Mouse (Mus musculus): ENCODE measurements around the gene Mus81.

The Mus81 gene

GRCm38 (mm10) chr19:5445747-5446146 is 42.5 kb downstream of the Mus81 start:
- no peak for DNase-seq (ENCODE audit: low read depth, low spot score)

- no peak for DNase-seq (ENCODE audit: low read depth, low spot score)
Observed at GRCm38 (mm10) chr19:5444954-5445353, 43.2 kb downstream of the Mus81 start.

- no peak for DNase-seq (ENCODE audit: low read depth, low spot score)
Observed at GRCm38 (mm10) chr19:5444371-5444908, 43.8 kb downstream of the Mus81 start.

- DNase-seq (ENCODE audit: low read depth, low spot score): no peak
Observed at GRCm38 (mm10) chr19:5433951-5434350, 54.3 kb downstream of the Mus81 start.

GRCm38 (mm10) chr19:5432992-5433852 is 55.0 kb downstream of the Mus81 start:
- DNase-seq (ENCODE audit: low read depth, low spot score): no peak

Data from skeletal muscle tissue, adult 2 months (tissue).